Mouse (Mus musculus) heart, embryonic 13.5 days (tissue): ENCODE results near the gene Mgat4e. TPM values are rescaled to one million over a fixed set of nuclear protein-coding genes. Genes with fewer than 3 reads are reported as not detected.

Experiments
- polyA plus RNA-seq: library from polyadenylated mRNA; unstranded; fragments of >200 nt; fragmentation: Nextera tagmentation; extraction: Ambion mirVana; gene quantifications from 2 replicates; pipeline ENCODE4 v1.2.1, GENCODE M21; 2015

The Mgat4e gene
- polyA plus RNA-seq, 1 experiment from 2014 or later, result not detected

Other genes with a start within 250 kb of the Mgat4e start
- gene Ppfia4, start 216.8 kb downstream of the Mgat4e start, polyA plus RNA-seq, result 10.9 and 12.6 TPM in 2 replicates
- 54.0 and 63.0 TPM in 2 replicates for gene Tmem183a, start 187.7 kb downstream of the Mgat4e start, polyA plus RNA-seq
- gene 4933406M09Rik, start 163.7 kb downstream of the Mgat4e start, polyA plus RNA-seq, result not detected in 2 replicates
- gene Cyb5r1, start 144.1 kb downstream of the Mgat4e start, polyA plus RNA-seq, result 37.8 and 44.7 TPM in 2 replicates
- gene Adipor1, start 134.3 kb downstream of the Mgat4e start, polyA plus RNA-seq, result 133 and 134 TPM in 2 replicates
- 15.9 and 19.9 TPM in 2 replicates for gene Klhl12, start 94.2 kb downstream of the Mgat4e start, polyA plus RNA-seq
- 28.5 and 29.2 TPM in 2 replicates for gene Rabif, start 55.0 kb downstream of the Mgat4e start, polyA plus RNA-seq
- gene Kdm5b, start 10.5 kb upstream of the Mgat4e start, polyA plus RNA-seq, result 28.9 and 29.6 TPM in 2 replicates
- 0.08 and 0.20 TPM in 2 replicates for gene Syt2, start 97.0 kb upstream of the Mgat4e start, polyA plus RNA-seq